Mouse (Mus musculus): ENCODE data around the gene Hrct1. TPM values are rescaled to one million over a fixed set of nuclear protein-coding genes. Genes with fewer than 3 reads are reported as not detected.

Gene Hrct1
- polyA plus RNA-seq, 1 experiment from 2014 or later = 1.1 TPM

GRCm38 (mm10) chr4:43727718-43728575 lies 959 bp downstream of the Hrct1 start:
- no peak for DNase-seq (ENCODE audit: low spot score)

GRCm38 (mm10) chr4:43728576-43728954 lies 1.6 kb downstream of the Hrct1 start:
- no peak for DNase-seq (ENCODE audit: low spot score)

GRCm38 (mm10) chr4:43729126-43729525 lies 2.1 kb downstream of the Hrct1 start:
- no peak for DNase-seq (ENCODE audit: low spot score)

- no peak for DNase-seq (ENCODE audit: low spot score)
Measured at GRCm38 (mm10) chr4:43729794-43730550, 3.0 kb downstream of the Hrct1 start, which contains the start of gene Spaar. Gene Spaar, plus strand, starts transcription at chr4:43730034.

- DNase-seq (ENCODE audit: low spot score) = no peak
Measured at GRCm38 (mm10) chr4:43730750-43731297, 3.8 kb downstream of the Hrct1 start.

- DNase-seq (ENCODE audit: low spot score) = no peak
Measured at GRCm38 (mm10) chr4:43732171-43732570, 5.2 kb downstream of the Hrct1 start.

- no peak for DNase-seq (ENCODE audit: low spot score)
Measured at GRCm38 (mm10) chr4:43733186-43733585, 6.2 kb downstream of the Hrct1 start.

- DNase-seq (ENCODE audit: low spot score) = no peak
Measured at GRCm38 (mm10) chr4:43737144-43737543, 10.2 kb downstream of the Hrct1 start.

GRCm38 (mm10) chr4:43738989-43739674 lies 12.1 kb downstream of the Hrct1 start:
- no peak for DNase-seq (ENCODE audit: low spot score)

- DNase-seq (ENCODE audit: low spot score) = no peak
Measured at GRCm38 (mm10) chr4:43741526-43741925, 14.5 kb downstream of the Hrct1 start.

- DNase-seq (ENCODE audit: low spot score) = no peak
Measured at GRCm38 (mm10) chr4:43742637-43743036, 15.6 kb downstream of the Hrct1 start.

GRCm38 (mm10) chr4:43743099-43743498 lies 16.1 kb downstream of the Hrct1 start:
- DNase-seq (ENCODE audit: low spot score) = no peak

GRCm38 (mm10) chr4:43745187-43745586 lies 18.2 kb downstream of the Hrct1 start:
- peak; percentile 10 for DNase-seq (ENCODE audit: low spot score)

- DNase-seq (ENCODE audit: low spot score) = no peak
Measured at GRCm38 (mm10) chr4:43757213-43757612, 30.2 kb downstream of the Hrct1 start.

GRCm38 (mm10) chr4:43759571-43760418 lies 32.8 kb downstream of the Hrct1 start:
- DNase-seq (ENCODE audit: low spot score) = no peak

- DNase-seq (ENCODE audit: low spot score) = peak; percentile 7
Measured at GRCm38 (mm10) chr4:43760460-43760859, 33.5 kb downstream of the Hrct1 start.

GRCm38 (mm10) chr4:43761336-43761735 lies 34.3 kb downstream of the Hrct1 start:
- DNase-seq (ENCODE audit: low spot score) = no peak

- DNase-seq (ENCODE audit: low spot score) = peak; percentile 49
Measured at GRCm38 (mm10) chr4:43763410-43763809, 36.4 kb downstream of the Hrct1 start.

- DNase-seq (ENCODE audit: low spot score) = no peak
Measured at GRCm38 (mm10) chr4:43768341-43768740, 41.4 kb downstream of the Hrct1 start.

GRCm38 (mm10) chr4:43769374-43769773 lies 42.4 kb downstream of the Hrct1 start:
- no peak for DNase-seq (ENCODE audit: low spot score)

GRCm38 (mm10) chr4:43770909-43771308 lies 43.9 kb downstream of the Hrct1 start, which contains the start of gene Olfr159:
Gene Olfr159, minus strand, starts transcription at chr4:43771009.
- no peak for DNase-seq (ENCODE audit: low spot score)

Data from thymus, postnatal 0 days (tissue).